Mouse (Mus musculus) MEL (cell line): ENCODE data around the gene Rpl12. TPM values are rescaled to one million over a fixed set of nuclear protein-coding genes. Genes with fewer than 3 reads are reported as not detected.

Source experiments
- DNase-seq: peaks from one replicate; pipeline ENCODE4 v3.0.0; 2011; ENCODE audit warnings: low read depth, low spot score
- H3K27ac ChIP-seq: 2 replicates; pipeline ENCODE4 v1.5.1; 2012; ENCODE audit warnings: low read depth, mild to moderate bottlenecking, control low read depth, low read length, moderate library complexity; ENCODE audit not compliant: control insufficient read depth
- H3K27me3 ChIP-seq, 2 experiments: fragments of 150-350 bp in 1 of 2; sonication (generic) in 1 of 2; 2 replicates each; pipeline ENCODE4 v1.6.1; 2012; ENCODE audit warnings: low read length in 2 of 2, mild to moderate bottlenecking in 2 of 2, improper control_type of control experiment in 1 of 2, moderate library complexity in 1 of 2; ENCODE audit not compliant: insufficient read depth in 2 of 2, control insufficient read depth in 1 of 2
- H3K36me3 ChIP-seq, 2 experiments: 2 replicates each; pipeline ENCODE4 v1.6.1; 2012 to 2014; ENCODE audit warnings: low read length in 2 of 2, improper control_type of control experiment in 1 of 2, inconsistent platforms in 1 of 2, mild to moderate bottlenecking in 1 of 2; ENCODE audit not compliant: insufficient read depth in 2 of 2, control insufficient read depth in 1 of 2
- H3K4me1 ChIP-seq, 2 experiments: fragments of 150-350 bp in 1 of 2; sonication (generic) in 1 of 2; 2 replicates each; pipeline ENCODE4 v1.6.1; 2012; ENCODE audit warnings: low read length in 2 of 2, improper control_type of control experiment in 1 of 2, mild to moderate bottlenecking in 1 of 2; ENCODE audit not compliant: insufficient read depth in 2 of 2, control insufficient read depth in 1 of 2
- H3K4me3 ChIP-seq, 2 experiments: fragments of 150-350 bp in 1 of 2; sonication (generic) in 1 of 2; 2 replicates each; pipeline ENCODE4 v1.5.1; 2012; ENCODE audit warnings: low read depth in 2 of 2, low read length in 2 of 2, mild to moderate bottlenecking in 2 of 2, moderate library complexity in 2 of 2, control low read depth in 1 of 2, improper control_type of control experiment in 1 of 2; ENCODE audit not compliant: control insufficient read depth in 1 of 2, insufficient read depth in 1 of 2
- H3K79me2 ChIP-seq: 2 replicates; pipeline ENCODE4 v1.6.1; 2012; ENCODE audit warnings: mild to moderate bottlenecking, low read length, moderate library complexity; ENCODE audit not compliant: control insufficient read depth, poor library complexity, insufficient read depth
- H3K9ac ChIP-seq: 2 replicates; pipeline ENCODE4 v1.6.1; 2012; ENCODE audit warnings: low read depth, mild to moderate bottlenecking, control low read depth, low read length, moderate library complexity; ENCODE audit not compliant: control insufficient read depth, poor library complexity, severe bottlenecking
- H3K9me3 ChIP-seq: fragments of 150-350 bp; sonication (generic); replicated peaks from 2 replicates; pipeline ENCODE4 v1.6.1; 2012; ENCODE audit warnings: mild to moderate bottlenecking, low read length, improper control_type of control experiment, moderate library complexity; ENCODE audit not compliant: insufficient read depth
- BHLHE40 ChIP-seq: IDR thresholded peaks from 2 replicates; pipeline ENCODE4 v1.6.1; 2012; ENCODE audit warnings: low read depth, mild to moderate bottlenecking, inconsistent platforms, low read length, improper control_type of control experiment, borderline replicate concordance
- CTCF ChIP-seq, 3 experiments: IDR thresholded peaks in 2 of 3; conservative IDR thresholded peaks in 1 of 3; 2 replicates each; pipeline ENCODE4 v1.5.1; 2011 to 2012; ENCODE audit warnings: low read length in 3 of 3, low read depth in 2 of 3, mild to moderate bottlenecking in 2 of 3, improper control_type of control experiment in 1 of 3, inconsistent platforms in 1 of 3, mixed read lengths in 1 of 3, moderate library complexity in 1 of 3; ENCODE audit not compliant: control insufficient read depth in 1 of 3, insufficient read depth in 1 of 3, poor library complexity in 1 of 3, severe bottlenecking in 1 of 3
- E2F4 ChIP-seq: IDR thresholded peaks from 2 replicates; pipeline ENCODE4 v1.6.1; 2011; ENCODE audit warnings: low read depth, low read length, improper control_type of control experiment, borderline replicate concordance
- ELF1 ChIP-seq: IDR thresholded peaks from 2 replicates; pipeline ENCODE4 v1.6.1; 2014; ENCODE audit warnings: low read depth, mild to moderate bottlenecking, inconsistent platforms, low read length, improper control_type of control experiment, moderate library complexity
- EP300 ChIP-seq, 2 experiments: IDR thresholded peaks; 2 replicates each; pipeline ENCODE4 v1.6.1; 2011; ENCODE audit warnings: improper control_type of control experiment in 2 of 2, low read length in 2 of 2, low read depth in 1 of 2, mild to moderate bottlenecking in 1 of 2
- GATA1 ChIP-seq: IDR thresholded peaks from 2 replicates; pipeline ENCODE4 v1.6.1; 2011; ENCODE audit warnings: low read depth, low read length, improper control_type of control experiment
- HCFC1 ChIP-seq: IDR thresholded peaks from 2 replicates; pipeline ENCODE4 v1.6.1; 2012; ENCODE audit warnings: low read depth, mild to moderate bottlenecking, inconsistent platforms, low read length, improper control_type of control experiment, moderate library complexity
- MAFK ChIP-seq: IDR thresholded peaks from 2 replicates; pipeline ENCODE4 v1.6.1; 2011; ENCODE audit warnings: low read depth, mild to moderate bottlenecking, low read length, improper control_type of control experiment, borderline replicate concordance
- MAX ChIP-seq: IDR thresholded peaks from 2 replicates; pipeline ENCODE4 v1.6.1; 2011; ENCODE audit warnings: low read length, improper control_type of control experiment
- MAZ ChIP-seq: IDR thresholded peaks from 2 replicates; pipeline ENCODE4 v1.6.1; 2012; ENCODE audit warnings: low read depth, mild to moderate bottlenecking, inconsistent platforms, low read length, improper control_type of control experiment
- MXI1 ChIP-seq: IDR thresholded peaks from 2 replicates; pipeline ENCODE4 v1.6.1; 2011; ENCODE audit warnings: mild to moderate bottlenecking, low read depth, low read length, improper control_type of control experiment
- MYC ChIP-seq: IDR thresholded peaks from 2 replicates; pipeline ENCODE4 v1.6.1; 2011; ENCODE audit warnings: low read depth, mild to moderate bottlenecking, low read length, improper control_type of control experiment, moderate library complexity
- NELFE ChIP-seq: IDR thresholded peaks from 2 replicates; pipeline ENCODE4 v1.6.1; 2011; ENCODE audit warnings: low read depth, low read length, improper control_type of control experiment
- POLR2A ChIP-seq, 2 experiments: IDR thresholded peaks; 2 replicates each; pipeline ENCODE4 v1.6.1; 2011 to 2012; ENCODE audit warnings: low read length in 2 of 2, mild to moderate bottlenecking in 2 of 2, control low read depth in 1 of 2, improper control_type of control experiment in 1 of 2, low read depth in 1 of 2, moderate library complexity in 1 of 2; ENCODE audit not compliant: control insufficient read depth in 1 of 2, insufficient read depth in 1 of 2, poor library complexity in 1 of 2
- POLR2AphosphoS2 ChIP-seq: IDR thresholded peaks from 2 replicates; pipeline ENCODE4 v1.6.1; 2011; ENCODE audit warnings: low read length, improper control_type of control experiment
- POLR2AphosphoS5 ChIP-seq: IDR thresholded peaks from 2 replicates; pipeline ENCODE4 v1.6.1; 2012; ENCODE audit warnings: low read depth, borderline replicate concordance, mild to moderate bottlenecking, inconsistent platforms, low read length, moderate library complexity, mixed read lengths
- RAD21 ChIP-seq: IDR thresholded peaks from 2 replicates; pipeline ENCODE4 v1.6.1; 2011; ENCODE audit warnings: mild to moderate bottlenecking, low read depth, low read length, improper control_type of control experiment
- RCOR1 ChIP-seq: IDR thresholded peaks from 2 replicates; pipeline ENCODE4 v1.6.1; 2012; ENCODE audit warnings: low read depth, mild to moderate bottlenecking, inconsistent platforms, low read length, improper control_type of control experiment
- SIN3A ChIP-seq: IDR thresholded peaks from 2 replicates; pipeline ENCODE4 v1.6.1; 2012; ENCODE audit warnings: low read length, improper control_type of control experiment, inconsistent platforms
- SMC3 ChIP-seq: IDR thresholded peaks from 2 replicates; pipeline ENCODE4 v1.6.1; 2011; ENCODE audit warnings: low read depth, low read length, improper control_type of control experiment
- TAL1 ChIP-seq: IDR thresholded peaks from 2 replicates; pipeline ENCODE4 v1.6.1; 2012; ENCODE audit warnings: mild to moderate bottlenecking, inconsistent platforms, low read length, moderate library complexity, mixed read lengths
- TBP ChIP-seq: IDR thresholded peaks from 2 replicates; pipeline ENCODE4 v1.8.0; 2011; ENCODE audit warnings: low read depth, low read length, improper control_type of control experiment
- UBTF ChIP-seq: IDR thresholded peaks from 2 replicates; pipeline ENCODE4 v1.6.1; 2012; ENCODE audit warnings: low read depth, mild to moderate bottlenecking, inconsistent platforms, low read length, improper control_type of control experiment, moderate library complexity, borderline replicate concordance; ENCODE audit not compliant: insufficient read depth
- USF1 ChIP-seq: IDR thresholded peaks from 2 replicates; pipeline ENCODE4 v1.6.1; 2014; ENCODE audit warnings: low read depth, mild to moderate bottlenecking, inconsistent platforms, low read length, improper control_type of control experiment, moderate library complexity
- USF2 ChIP-seq, 2 experiments: IDR thresholded peaks; 2 replicates each; pipeline ENCODE4 v1.6.1; 2011 to 2012; ENCODE audit warnings: improper control_type of control experiment in 2 of 2, low read length in 2 of 2, borderline replicate concordance in 1 of 2, inconsistent platforms in 1 of 2, low read depth in 1 of 2, mild to moderate bottlenecking in 1 of 2; ENCODE audit not compliant: insufficient read depth in 1 of 2
- ZKSCAN1 ChIP-seq: IDR thresholded peaks from 2 replicates; pipeline ENCODE4 v1.6.1; 2012; ENCODE audit warnings: low read depth, mild to moderate bottlenecking, inconsistent platforms, low read length, improper control_type of control experiment, moderate library complexity
- ZMIZ1 ChIP-seq: IDR thresholded peaks from 2 replicates; pipeline ENCODE4 v1.6.1; 2012; ENCODE audit warnings: low read depth, mild to moderate bottlenecking, inconsistent platforms, low read length, improper control_type of control experiment, moderate library complexity
- ZNF384 ChIP-seq: IDR thresholded peaks from 2 replicates; pipeline ENCODE4 v1.6.1; 2012; ENCODE audit warnings: low read depth, mild to moderate bottlenecking, inconsistent platforms, low read length, improper control_type of control experiment
- polyA plus RNA-seq, 2 experiments: library from polyadenylated mRNA; stranded (reverse) in 1 of 2; unstranded in 1 of 2; fragments of >175 nt in 1 of 2; fragments of >200 nt in 1 of 2; gene quantifications; 2 replicates each; pipeline versions ENCODE4 v1.2.1 to v1.2.4; 2012; ENCODE audit warnings: low replicate concordance in 2 of 2, low read depth in 1 of 2; ENCODE audit not compliant: insufficient read length in 2 of 2, insufficient read depth in 1 of 2, missing spikeins in 1 of 2
- total RNA-seq: library from RNA; depleted of rRNA; stranded (reverse); fragments of 300-350 nt; gene quantifications from 2 replicates; pipeline ENCODE4 v1.2.3, GENCODE M21; 2012

Rpl12 gene
- total and polyA plus RNA-seq, 3 experiments: 116 to 1,842 TPM; not detected in 1

GRCm38 (mm10) chr2:32982700-32983099 is 21.3 kb downstream of the Rpl12 start:
- Histone ChIP-seq H3K27ac (no peak overlapping the region), H3K27me3 (no peaks in the 10 kb centered on the region; a peak in 1 of 4 replicates), H3K4me3 (peak overlapping the region; percentile 77 to 84)

GRCm38 (mm10) chr2:32983617-32984016 is 22.3 kb downstream of the Rpl12 start:
- Histone ChIP-seq H3K27ac (no peak overlapping the region), H3K9me3 (no peaks in the 10 kb centered on the region), H3K4me3 (no peak overlapping the region)
- TF ChIP-seq SIN3A (no peak), ELF1 (no peak), MXI1 (no peak), HCFC1 (no peak), MAZ (no peak), ZNF384 (no peak), TAL1 (no peak), EP300 (IDR thresholded peaks at IDR 0.05; ENCODE audit: low read depth in 1 of 2, low read length in 2 of 2) (no peak), TBP (no peak), POLR2A (IDR thresholded peaks at IDR 0.05; ENCODE audit: control insufficient read depth in 1 of 2, insufficient read depth in 1 of 2, low read depth in 1 of 2, low read length in 2 of 2, poor library complexity in 1 of 2) (no peak), E2F4 (no peak), MAFK (no peak), MAX (no peak), POLR2AphosphoS2 (no peak), SMC3 (no peak), NELFE (no peak), BHLHE40 (no peak)
- TF ChIP-seq, all 39 proteins: peak for 0
- Histone ChIP-seq H3K9ac (no peak overlapping the region), H3K27me3 (no peaks in the 10 kb centered on the region; a peak in 1 of 4 replicates), H3K36me3 (peaks cover 0 to 18% of the 10 kb centered on the region in 2 experiments; a peak in 2 of 4 replicates), H3K79me2 (peaks cover 6% of the 10 kb centered on the region), H3K4me1 (peaks cover 16% of the 10 kb centered on the region in 2 experiments)
- no peak for DNase-seq

More at GRCm38 (mm10) chr2:32982700-32983099, 21.3 kb downstream of the Rpl12 start:
- Histone ChIP-seq H3K79me2 (peaks cover 6% of the 10 kb centered on the region), H3K9ac (peak overlapping the region; percentile 36), H3K9me3 (no peaks in the 10 kb centered on the region), H3K4me1 (peaks cover 25% of the 10 kb centered on the region in 2 experiments), H3K36me3 (peaks cover 0 to 27% of the 10 kb centered on the region in 2 experiments; a peak in 2 of 4 replicates)
- TF ChIP-seq MYC (no peak), HCFC1 (no peak), POLR2AphosphoS5 (no peak), TBP (no peak), ZKSCAN1 (no peak), TAL1 (no peak), RCOR1 (no peak), UBTF (no peak), ZNF384 (no peak), GATA1 (no peak), CTCF (IDR thresholded peaks at IDR 0.05 in 2 of 3, conservative IDR thresholded peaks at IDR 0.05 in 1 of 3; ENCODE audit: control insufficient read depth in 1 of 3, insufficient read depth in 1 of 3, low read depth in 2 of 3, low read length in 3 of 3, poor library complexity in 1 of 3, severe bottlenecking in 1 of 3) (no peak), USF1 (no peak), RAD21 (no peak), EP300 (IDR thresholded peaks at IDR 0.05; ENCODE audit: low read depth in 1 of 2, low read length in 2 of 2) (no peak), BHLHE40 (no peak), ZMIZ1 (no peak), MAFK (no peak), USF2 (IDR thresholded peaks at IDR 0.05; ENCODE audit: borderline replicate concordance in 1 of 2, insufficient read depth in 1 of 2, low read depth in 1 of 2, low read length in 2 of 2) (no peak)
- DNase-seq: peak; percentile 59
